Mouse (Mus musculus): ENCODE results near the gene Cwc27. TPM values are rescaled to one million over a fixed set of nuclear protein-coding genes. Genes with fewer than 3 reads are reported as not detected.
A peak's percentile ranks its signal among the peaks of the same experiment; 100 is the strongest.

Cwc27 gene
- total RNA-seq, 2 experiments from 2014 or later: 19.3 to 19.7 TPM

DNA sequence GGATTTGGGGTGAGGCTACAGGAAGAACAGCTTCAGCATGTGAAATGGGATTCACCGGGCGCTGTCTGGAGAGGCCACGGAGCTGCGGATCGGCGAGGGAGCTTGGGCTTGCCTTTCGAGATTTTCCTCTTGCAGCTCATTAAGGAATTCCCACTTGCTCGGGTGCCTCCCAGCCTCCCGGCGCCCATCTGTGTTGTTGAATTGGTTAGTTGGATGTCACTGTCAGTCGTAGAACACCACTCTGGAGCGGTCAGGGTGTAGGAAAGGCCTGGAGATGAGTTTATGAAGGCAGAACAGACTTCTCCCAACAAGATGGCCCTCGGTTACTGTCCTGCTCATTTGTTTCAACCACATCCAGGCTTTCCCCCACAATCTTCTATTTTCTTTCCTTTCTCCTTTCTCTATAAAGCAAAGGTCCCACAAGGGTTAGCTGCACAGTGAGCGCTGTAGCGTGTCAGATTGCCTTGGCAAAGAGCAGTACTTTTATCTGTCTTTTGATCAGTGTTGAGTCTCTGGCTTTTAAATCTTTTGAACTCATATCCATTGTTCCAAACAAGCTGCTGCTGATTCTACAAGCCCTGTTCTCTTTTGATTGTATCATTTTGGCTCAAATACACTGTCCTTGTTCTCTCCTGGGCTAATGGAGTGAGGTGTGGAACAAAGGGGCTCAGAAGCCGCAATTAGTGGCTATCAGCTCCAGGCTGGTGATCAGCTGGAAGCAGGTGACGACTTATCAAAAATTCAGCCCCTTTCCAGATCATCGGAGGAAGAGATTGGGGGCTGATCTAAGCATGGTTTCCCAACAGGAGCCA is 200.7 kb downstream of the Cwc27 start:
- DNase-seq (ENCODE audit: low spot score in 2 of 2): no peak

- DNase-seq (ENCODE audit: low spot score in 2 of 2): no peak
Observed at GRCm38 (mm10) chr13:104615111-104615510, 201.8 kb downstream of the Cwc27 start.

DNA sequence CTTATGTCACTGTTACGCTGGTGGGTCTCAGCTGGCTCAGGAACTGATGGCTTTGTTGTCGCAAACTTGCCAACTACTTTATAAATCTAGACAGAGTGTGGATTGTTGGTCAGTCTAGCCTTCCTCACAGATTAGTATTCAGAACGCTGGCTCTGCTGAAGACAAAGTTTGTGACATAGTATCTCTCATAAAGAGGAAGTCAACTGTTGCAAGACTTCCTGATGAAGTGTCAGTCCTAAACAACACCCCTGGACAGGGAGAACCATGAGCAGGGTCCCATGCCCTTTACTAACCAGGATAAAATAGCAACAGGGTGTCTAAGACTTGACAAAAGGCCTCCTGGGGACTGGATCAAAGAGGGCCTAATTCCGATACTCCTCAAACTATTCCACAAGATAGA is 205.6 kb downstream of the Cwc27 start:
- no peak for DNase-seq (ENCODE audit: low spot score in 2 of 2)

- DNase-seq (ENCODE audit: low spot score in 2 of 2): no peak
Observed at GRCm38 (mm10) chr13:104610210-104611111, 206.5 kb downstream of the Cwc27 start.

GRCm38 (mm10) chr13:104608516-104608915 is 208.4 kb downstream of the Cwc27 start:
- no peak for DNase-seq (ENCODE audit: low spot score in 2 of 2)

DNA sequence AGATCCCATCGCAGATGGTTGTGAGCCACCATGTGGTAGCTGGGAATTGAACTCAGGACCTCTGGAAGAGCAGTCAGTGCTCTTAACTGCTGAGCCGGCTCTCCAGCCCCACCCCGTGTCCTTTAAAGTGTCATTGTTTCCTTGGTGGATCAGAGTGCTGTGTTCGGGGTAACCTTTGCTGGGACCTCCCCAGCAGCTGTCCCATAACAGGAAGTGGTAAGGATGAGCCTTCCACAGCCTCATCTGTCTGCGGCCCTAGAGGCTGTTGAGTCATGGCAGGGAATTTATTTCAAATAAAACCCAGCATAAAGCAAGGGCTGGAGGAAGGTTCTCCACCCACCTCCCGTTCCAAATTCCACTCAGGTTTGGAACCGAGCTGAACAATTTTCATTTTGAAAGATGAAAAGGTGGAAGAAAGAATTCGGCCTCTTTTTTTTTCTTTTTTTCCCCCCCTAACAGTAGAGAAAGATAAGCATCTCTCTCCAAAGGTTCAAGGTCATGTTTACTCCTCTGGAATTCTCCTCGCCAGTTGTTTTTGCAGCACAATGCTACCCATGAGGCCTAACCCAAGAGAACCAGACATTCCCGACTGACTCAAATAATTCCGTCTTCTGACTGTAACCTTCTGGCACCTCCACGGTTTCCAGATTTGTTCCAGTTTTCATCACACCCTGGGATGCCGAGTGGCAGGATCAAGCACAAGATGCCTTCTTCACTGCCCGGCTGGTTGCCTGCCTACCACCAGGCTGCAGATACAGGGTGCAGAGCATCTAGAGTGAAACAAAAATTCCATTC is 210.0 kb downstream of the Cwc27 start:
- DNase-seq (ENCODE audit: low spot score in 2 of 2): no peak

DNA sequence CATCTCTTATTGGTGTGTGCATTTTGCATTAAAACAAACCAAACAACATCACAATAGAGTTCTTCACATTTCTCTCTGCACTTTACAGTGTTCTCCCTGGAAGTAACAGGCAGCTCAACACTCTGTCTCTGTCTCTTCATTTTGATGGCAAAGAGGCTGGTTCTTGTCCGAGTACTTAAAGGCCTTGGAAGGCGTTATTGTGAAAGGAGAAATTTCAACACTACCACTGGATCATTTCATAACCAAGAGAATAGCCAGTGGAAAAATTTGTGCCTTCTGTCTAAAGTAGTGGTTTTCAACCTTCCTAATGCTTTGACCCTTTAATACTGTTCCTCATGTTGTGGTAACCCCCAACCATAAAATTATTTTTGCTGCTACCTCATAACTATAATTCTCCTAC is 211.8 kb downstream of the Cwc27 start:
- DNase-seq (ENCODE audit: low spot score in 2 of 2): no peak

DNA sequence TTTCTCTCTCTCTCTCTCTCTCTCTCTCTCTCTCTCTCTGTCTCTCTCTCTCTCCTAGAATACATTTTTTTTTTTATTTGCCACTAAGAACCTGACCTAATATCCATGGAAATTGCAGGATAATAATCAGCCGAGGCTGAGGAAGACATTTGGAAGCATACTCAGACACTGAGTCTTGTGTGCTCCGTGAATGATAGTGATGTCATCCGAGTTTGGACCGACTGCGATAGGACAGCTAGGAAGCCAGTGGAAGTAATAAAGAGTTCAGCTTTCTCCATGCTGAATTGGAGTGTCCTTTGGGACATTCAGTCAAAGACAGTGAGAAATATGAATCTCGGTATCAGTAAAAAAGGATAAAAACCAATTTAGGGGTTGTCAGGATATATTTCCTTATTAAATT is 214.7 kb downstream of the Cwc27 start:
- DNase-seq (ENCODE audit: low spot score in 2 of 2): no peak

- no peak for DNase-seq (ENCODE audit: low spot score in 2 of 2)
Observed at GRCm38 (mm10) chr13:104601783-104602182, 215.2 kb downstream of the Cwc27 start.

GRCm38 (mm10) chr13:104596199-104596598 is 220.7 kb downstream of the Cwc27 start:
- no peak for DNase-seq (ENCODE audit: low spot score in 2 of 2)

DNA sequence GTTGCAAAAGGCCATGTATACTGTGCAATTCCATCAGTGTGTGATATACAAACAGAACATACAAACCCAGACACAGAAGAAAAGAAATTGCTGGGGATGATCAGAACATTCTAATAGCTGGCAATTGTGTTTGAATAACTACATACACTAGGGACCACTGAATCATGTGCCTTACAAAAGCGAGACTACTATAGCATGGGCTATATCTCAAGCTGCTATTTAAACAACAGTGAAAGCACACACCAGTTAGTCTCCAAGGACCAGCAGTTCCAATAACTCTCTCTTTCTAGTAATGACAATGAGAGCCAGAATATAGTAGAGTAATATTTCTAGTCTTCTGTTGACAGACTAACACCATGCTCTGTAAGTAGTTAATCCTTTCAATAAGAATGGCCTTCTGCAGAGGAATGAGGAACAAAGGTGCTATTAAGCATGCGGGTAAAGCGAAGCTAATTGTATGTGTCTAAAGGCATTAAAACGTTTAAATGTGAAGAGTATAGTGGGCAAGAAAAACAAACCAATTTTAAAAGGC is 222.1 kb downstream of the Cwc27 start:
- DNase-seq (ENCODE audit: low spot score in 2 of 2): no peak

- DNase-seq (ENCODE audit: low spot score in 2 of 2): no peak
Observed at GRCm38 (mm10) chr13:104590931-104591330, 226.0 kb downstream of the Cwc27 start.

DNA sequence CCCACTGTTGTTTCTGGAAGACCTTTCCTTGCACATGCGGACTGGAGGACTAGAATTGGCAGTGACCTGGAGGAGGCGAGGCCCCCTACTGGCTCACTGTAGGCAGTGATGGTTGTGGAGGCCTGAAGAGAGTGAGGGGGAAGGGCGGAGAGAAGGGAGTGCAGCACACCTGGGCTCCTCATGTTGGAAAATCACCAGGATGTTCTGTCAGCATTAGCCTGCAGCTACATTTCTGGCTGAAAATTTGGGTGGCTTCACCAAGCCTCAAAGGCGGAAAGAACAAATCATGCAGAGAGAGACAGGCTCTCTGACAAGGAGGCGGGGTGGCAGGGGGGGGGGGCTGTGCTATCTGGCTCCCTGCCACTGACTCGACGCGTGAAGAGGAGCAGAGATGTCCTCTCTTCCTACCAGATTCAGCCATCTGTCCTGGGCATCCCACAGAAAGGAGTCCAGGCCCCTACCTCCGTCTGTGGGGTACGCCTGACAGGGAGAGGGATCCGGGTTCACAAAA is 226.8 kb downstream of the Cwc27 start:
- DNase-seq (ENCODE audit: low spot score in 2 of 2): peak in 1 of 2 experiments; percentile 13

DNA sequence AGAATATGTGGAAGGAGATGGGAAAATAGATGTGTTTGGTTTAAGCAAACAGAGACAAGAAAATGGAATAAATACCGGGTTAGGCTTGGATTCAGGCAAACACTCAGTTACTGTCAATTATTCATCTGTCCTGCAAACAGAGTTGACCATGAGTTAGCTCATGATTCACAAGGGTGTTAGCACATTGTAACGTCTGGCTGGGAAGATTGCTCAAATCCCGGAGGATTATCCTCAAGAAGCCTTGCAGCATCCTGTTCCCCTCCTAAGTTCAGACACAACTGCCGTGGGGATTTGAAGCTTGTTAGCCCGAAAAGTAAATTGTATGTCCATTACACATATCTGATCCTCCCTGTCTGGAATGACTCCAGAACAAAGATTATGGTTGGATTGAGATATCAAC is 228.6 kb downstream of the Cwc27 start:
- no peak for DNase-seq (ENCODE audit: low spot score in 2 of 2)

Other genes with a start within 250 kb of the Cwc27 start
- 10 to 100 TPM; 18.8 to 20.7 TPM for gene Srek1ip1, start 24.7 kb downstream of the Cwc27 start, total RNA-seq (2021)
- under 1 TPM in 1 of 2 experiments, not detected in 1; 0.35 TPM for gene Shisal2b, start 46.8 kb upstream of the Cwc27 start, total RNA-seq (2021)
- 100 to 1,000 TPM; 164 to 171 TPM for gene Rgs7bp, start 237.8 kb upstream of the Cwc27 start, total RNA-seq (2021)

Data from left cerebral cortex, adult 18-20 months (tissue).